Mouse (Mus musculus) hindbrain, embryonic 10.5 days (tissue): ENCODE measurements around the gene Slc13a4. TPM values are rescaled to one million over a fixed set of nuclear protein-coding genes. Genes with fewer than 3 reads are reported as not detected.

Source experiments
- DNase-seq: peaks from one replicate; pipeline ENCODE4 v3.0.0-alpha.2; 2017; ENCODE audit warnings: low spot score
- H3K27ac ChIP-seq: fragments of 300-500 bp; sonication (generic); 2 replicates; pipeline ENCODE4 v1.5.1; 2016; ENCODE audit warnings: mild to moderate bottlenecking, moderate library complexity
- H3K27me3 ChIP-seq: fragments of 300-500 bp; sonication (generic); 2 replicates; pipeline ENCODE4 v1.6.1; 2016; ENCODE audit warnings: mild to moderate bottlenecking; ENCODE audit not compliant: poor library complexity, insufficient read depth, severe bottlenecking
- H3K36me3 ChIP-seq: fragments of 300-500 bp; sonication (generic); 2 replicates; pipeline ENCODE4 v1.6.1; 2016; ENCODE audit warnings: mild to moderate bottlenecking, moderate library complexity
- H3K4me1 ChIP-seq: fragments of 300-500 bp; sonication (generic); replicated peaks from 2 replicates; pipeline ENCODE4 v1.6.1; 2016; ENCODE audit warnings: mild to moderate bottlenecking
- H3K4me3 ChIP-seq: fragments of 300-500 bp; sonication (generic); 2 replicates; pipeline ENCODE4 v1.5.1; 2016; ENCODE audit warnings: mild to moderate bottlenecking, moderate library complexity
- H3K9me3 ChIP-seq: fragments of 300-500 bp; sonication (generic); 2 replicates; pipeline ENCODE4 v1.6.1; 2016; ENCODE audit warnings: mild to moderate bottlenecking, moderate library complexity
- WGBS: fragments of 180-500 bp; shearing (Covaris S2); methylation state at CpG from one replicate; pipeline ENCODE4 v1.1.7; 2016; 5-methylcytosine and 5-hydroxymethylcytosine counted together
- polyA plus RNA-seq: library from polyadenylated mRNA; unstranded; fragments of >200 nt; fragmentation: Nextera tagmentation; extraction: Ambion mirVana; gene quantifications from 2 replicates; pipeline ENCODE4 v1.2.1, GENCODE M21; 2016

Gene Slc13a4
- polyA plus RNA-seq, 1 experiment from 2014 or later: 0.72 TPM

DNA sequence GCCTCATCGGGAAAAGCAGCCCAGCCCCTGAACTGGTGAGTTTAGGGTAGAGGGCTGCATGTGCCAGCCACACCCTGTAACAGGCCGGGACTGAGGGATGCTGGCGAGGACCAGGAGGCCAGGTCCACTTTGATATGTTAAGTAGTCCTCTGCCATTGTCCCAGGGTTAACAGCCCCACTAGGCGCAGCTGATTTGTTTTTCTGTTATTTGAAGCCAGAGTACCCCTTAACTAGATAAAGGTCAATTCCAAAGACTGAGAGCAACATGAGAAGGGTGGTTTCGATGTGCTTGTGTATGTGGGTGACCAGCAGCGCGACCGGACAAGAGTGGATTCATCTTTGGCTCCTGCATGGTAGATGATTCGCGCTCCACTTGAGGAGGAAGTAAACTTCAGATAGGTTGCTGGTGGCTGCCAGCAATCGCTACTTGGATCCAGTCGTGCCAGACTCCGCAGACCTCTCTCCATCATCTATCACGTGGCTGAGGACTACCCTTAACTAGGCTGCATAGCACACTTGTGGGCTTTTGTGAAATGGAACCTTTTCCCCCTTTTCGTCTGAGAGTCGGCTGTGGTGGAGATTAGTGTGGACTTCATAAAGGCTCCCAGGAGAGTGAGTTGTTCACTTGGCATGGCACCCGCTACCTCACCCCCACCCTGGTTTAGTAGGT lies 56.0 kb downstream of the Slc13a4 start:
- peak overlapping the region; percentile 77 for H3K4me3 ChIP-seq
- 62% methylated on average over 17 of the region's 17 CpGs for WGBS
- peaks cover 36% of the 10 kb centered on the region for H3K4me1 ChIP-seq
- H3K9me3 ChIP-seq: no peaks in the 10 kb centered on the region
- peaks cover 12% of the 10 kb centered on the region for H3K36me3 ChIP-seq
- H3K27me3 ChIP-seq: no peaks in the 10 kb centered on the region
- H3K27ac ChIP-seq: peak overlapping the region; percentile 94
- DNase-seq: no peak

DNA sequence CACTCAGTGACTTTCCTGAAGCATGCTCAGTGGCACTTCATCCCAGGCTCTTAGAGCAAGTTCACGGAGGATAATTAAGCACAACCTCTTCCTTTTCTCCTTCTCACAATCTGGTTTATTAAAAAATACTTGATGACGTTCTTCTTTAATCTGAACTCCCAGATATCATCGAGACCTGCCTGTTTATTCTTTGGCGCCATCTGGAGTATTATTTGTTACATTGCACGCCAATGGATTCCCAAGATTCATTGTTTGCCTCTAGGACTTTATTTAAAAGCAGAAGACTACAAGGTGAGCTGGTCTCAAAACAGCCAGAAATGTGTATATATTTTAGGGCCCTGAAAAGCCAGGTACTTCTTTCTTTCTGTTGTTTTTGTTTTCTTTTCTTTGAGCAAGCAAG lies 62.8 kb downstream of the Slc13a4 start:
- no peak overlapping the region for H3K27ac ChIP-seq
- H3K36me3 ChIP-seq: peaks cover 80% of the 10 kb centered on the region
- 73% methylated on average over 5 of the region's 5 CpGs for WGBS
- H3K4me3 ChIP-seq: no peak overlapping the region
- no peak for DNase-seq
- 0 out of 2 replicates have a peak, but pooled peaks cover 3% of the 10 kb centered on the region for H3K4me1 ChIP-seq
- peaks cover 5% of the 10 kb centered on the region; the same call in 1 of the 2 replicates for H3K9me3 ChIP-seq
- no peaks in the 10 kb centered on the region for H3K27me3 ChIP-seq

DNA sequence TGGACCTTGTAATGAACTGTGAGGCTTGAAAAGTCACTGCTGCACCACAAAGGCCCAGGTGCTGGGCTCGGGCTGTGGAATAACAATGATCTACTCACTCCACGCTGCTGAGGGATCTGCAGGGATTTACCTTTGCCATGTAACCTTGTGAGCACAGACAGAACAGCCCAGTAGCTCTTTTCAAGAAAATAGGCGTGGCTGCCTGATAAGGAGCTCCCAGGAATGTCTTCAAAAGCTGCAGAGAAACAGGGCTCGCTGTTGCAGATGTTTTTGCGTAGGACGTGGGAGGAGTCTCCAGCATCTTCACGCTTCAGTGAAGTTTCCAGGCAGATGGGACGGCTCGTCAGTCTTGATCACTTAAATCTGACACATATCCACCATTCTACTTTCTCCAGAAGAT lies 63.9 kb downstream of the Slc13a4 start:
- Histone ChIP-seq H3K4me1 (no peaks in the 10 kb centered on the region), H3K4me3 (no peak overlapping the region), H3K27ac (no peak overlapping the region), H3K9me3 (peaks cover 5% of the 10 kb centered on the region; the same call in 1 of the 2 replicates), H3K36me3 (peaks cover 91% of the 10 kb centered on the region), H3K27me3 (no peaks in the 10 kb centered on the region)
- no peak for DNase-seq
- WGBS: 90% methylated on average over 9 of the region's 9 CpGs

DNA sequence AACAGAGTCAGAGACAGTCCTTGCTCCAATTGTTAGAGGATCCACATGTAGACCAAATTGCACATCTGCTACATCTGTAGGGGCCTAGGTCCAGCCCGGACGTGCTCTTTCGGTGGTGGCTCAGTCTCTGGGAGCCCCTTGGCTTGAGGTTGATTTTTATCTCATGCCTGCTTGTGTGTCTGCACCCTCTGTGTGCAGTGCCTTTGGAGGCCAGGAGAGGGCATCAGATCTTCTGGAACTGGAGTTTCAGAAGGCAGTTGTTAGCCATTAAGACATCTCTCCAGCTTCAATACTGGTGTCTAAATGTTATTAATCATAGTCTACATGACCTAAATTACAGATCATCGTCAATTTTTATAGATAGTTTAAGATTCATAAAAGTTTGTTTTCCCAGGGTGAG lies 64.7 kb downstream of the Slc13a4 start:
- no peaks in the 10 kb centered on the region for H3K27me3 ChIP-seq
- no peaks in the 10 kb centered on the region for H3K4me1 ChIP-seq
- no peak for DNase-seq
- 95% methylated on average over 4 of the region's 4 CpGs for WGBS
- peaks cover 98% of the 10 kb centered on the region for H3K36me3 ChIP-seq
- no peak overlapping the region for H3K27ac ChIP-seq
- peaks cover 5% of the 10 kb centered on the region; the same call in 1 of the 2 replicates for H3K9me3 ChIP-seq
- H3K4me3 ChIP-seq: no peak overlapping the region

DNA sequence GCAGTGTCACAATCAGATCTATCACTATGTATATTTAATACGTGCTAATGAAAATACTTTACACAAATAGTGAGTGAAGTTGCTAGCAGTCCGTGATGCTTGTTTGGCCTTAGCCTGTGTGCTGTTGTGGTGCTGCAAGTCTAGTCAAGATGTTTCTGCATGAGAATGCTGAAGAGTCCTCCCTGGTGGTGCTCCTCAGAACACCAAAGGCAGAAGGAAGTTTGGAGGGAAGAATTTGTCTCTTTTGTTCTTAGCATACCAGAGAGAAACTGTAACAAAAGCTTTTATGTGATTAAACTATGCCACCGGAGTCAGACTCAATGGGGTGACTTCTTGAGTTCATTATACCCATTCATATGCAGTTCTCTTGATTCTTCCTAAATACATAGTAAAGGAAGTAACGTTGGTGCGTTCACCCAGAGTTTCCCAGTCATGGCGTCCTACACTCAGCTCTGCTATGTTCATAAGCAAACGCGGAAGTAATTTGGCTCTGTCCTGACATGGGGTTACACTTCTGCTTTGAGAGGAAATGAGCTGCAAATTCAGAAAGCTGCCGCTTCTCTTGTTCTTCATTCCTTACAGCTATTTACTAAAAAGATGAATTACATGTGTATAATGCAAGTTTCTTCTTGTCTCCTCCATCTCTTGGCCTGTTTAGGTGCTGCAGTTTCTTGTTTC lies 71.7 kb downstream of the Slc13a4 start:
- H3K27me3 ChIP-seq: no peaks in the 10 kb centered on the region
- H3K4me3 ChIP-seq: no peak overlapping the region
- peaks cover 99% of the 10 kb centered on the region for H3K36me3 ChIP-seq
- no peak for DNase-seq
- no peak overlapping the region for H3K27ac ChIP-seq
- 68% methylated on average over 9 of the region's 9 CpGs for WGBS
- no peaks in the 10 kb centered on the region for H3K4me1 ChIP-seq
- no peaks in the 10 kb centered on the region for H3K9me3 ChIP-seq

DNA sequence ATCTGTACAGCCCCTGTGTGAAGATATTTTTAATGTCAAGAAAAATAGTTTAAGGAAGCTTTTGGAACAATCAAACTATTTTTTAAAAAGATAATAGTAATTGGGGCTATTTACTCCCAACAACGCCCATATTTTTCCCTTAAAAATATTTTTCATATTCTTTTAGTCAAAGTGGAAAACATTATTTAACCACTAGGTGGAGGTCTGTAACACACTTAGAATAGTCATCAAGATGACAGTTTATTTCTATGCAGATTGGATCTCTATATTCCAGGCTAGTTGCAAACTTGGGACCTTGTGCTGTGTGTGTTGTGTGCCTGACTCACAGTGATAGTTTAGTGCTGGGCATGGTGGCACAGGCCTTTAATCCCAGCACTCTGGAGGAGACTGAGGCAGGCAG lies 78.5 kb downstream of the Slc13a4 start:
- Histone ChIP-seq H3K4me1 (no peaks in the 10 kb centered on the region), H3K36me3 (peaks cover 97% of the 10 kb centered on the region), H3K27ac (no peak overlapping the region), H3K4me3 (no peak overlapping the region), H3K27me3 (no peaks in the 10 kb centered on the region), H3K9me3 (no peaks in the 10 kb centered on the region)
- WGBS: 88% methylated on average over 1 of the region's 1 CpGs
- no peak for DNase-seq

DNA sequence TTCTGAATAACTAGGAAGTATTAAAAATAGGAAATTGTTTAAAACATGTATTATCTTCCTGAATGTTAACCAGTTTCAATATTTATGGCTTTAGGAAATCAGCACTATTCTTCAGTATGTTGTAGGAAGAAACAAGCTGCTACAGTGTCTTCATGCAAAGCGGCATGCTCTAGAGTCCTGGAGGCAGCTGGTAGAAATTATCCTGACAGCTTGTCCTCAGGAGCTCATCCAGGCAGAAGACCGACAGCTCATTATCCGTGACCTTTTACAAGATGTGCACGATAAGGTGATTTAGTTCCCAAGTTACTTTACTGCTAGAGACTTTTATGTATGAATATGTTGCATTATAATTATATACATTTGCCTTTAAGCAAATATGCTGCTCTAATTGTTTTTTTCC lies 82.2 kb downstream of the Slc13a4 start:
- H3K36me3 ChIP-seq: peaks cover 95% of the 10 kb centered on the region
- no peaks in the 10 kb centered on the region for H3K4me1 ChIP-seq
- no peak overlapping the region for H3K27ac ChIP-seq
- no peaks in the 10 kb centered on the region for H3K9me3 ChIP-seq
- no peak overlapping the region for H3K4me3 ChIP-seq
- 90% methylated on average over 4 of the region's 4 CpGs for WGBS
- H3K27me3 ChIP-seq: no peaks in the 10 kb centered on the region
- DNase-seq: no peak

Other genes with a start within 250 kb of the Slc13a4 start
- gene Cnot4, start 174.4 kb downstream of the Slc13a4 start, polyA plus RNA-seq: 25.6 and 25.9 TPM in 2 replicates
- gene Nup205, start 130.7 kb downstream of the Slc13a4 start, polyA plus RNA-seq: 41.3 and 51.2 TPM in 2 replicates
- gene Fam180a, start 18.0 kb upstream of the Slc13a4 start, polyA plus RNA-seq: not detected in 2 replicates
- 132 and 149 TPM in 2 replicates for gene Mtpn, start 231.8 kb upstream of the Slc13a4 start, polyA plus RNA-seq